Mouse (Mus musculus): ENCODE measurements around the gene Tldc2.

DNA sequence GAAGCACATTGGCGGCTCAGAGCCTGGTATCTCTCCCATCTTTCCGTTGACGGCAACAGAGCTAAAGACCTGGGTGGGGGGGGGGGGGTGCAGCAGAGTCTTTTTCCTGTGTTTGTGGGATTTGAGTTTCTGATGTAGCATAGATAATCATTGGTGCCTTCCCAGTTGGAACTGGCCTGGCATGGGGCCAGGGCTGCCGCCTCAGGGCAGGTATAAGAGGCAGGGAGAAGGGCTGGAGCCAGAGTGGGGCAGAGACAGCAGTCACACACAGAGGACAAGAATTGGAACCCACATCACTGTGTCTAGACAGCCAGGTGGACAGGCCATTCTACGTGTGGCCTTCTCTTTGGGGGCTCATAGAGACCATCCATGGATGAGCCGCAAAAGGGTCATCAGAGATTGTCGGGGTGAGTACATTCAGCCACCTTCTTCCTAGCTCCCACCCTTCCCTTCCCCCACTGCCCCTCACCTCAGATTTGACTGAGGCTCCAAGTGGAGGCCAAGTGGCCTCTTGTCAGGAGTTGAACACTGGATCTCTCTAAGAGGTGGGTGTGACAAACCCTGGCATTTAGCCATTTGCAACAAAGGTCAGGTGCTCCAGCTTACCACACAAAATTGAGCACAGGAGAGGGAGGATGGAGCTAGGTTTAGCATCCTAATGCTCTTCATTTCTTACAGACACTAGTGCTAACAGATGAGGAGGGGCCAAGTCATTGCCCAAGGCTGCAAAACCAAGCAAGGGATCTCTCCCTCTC, 1.8 kb upstream of the Tldc2 start:
- TF ChIP-seq CTCF (IDR thresholded peaks at IDR 0.05; ENCODE audit: insufficient read depth, low read length), result no peak
- no peak for TF ChIP-seq POLR2A (IDR thresholded peaks at IDR 0.05; ENCODE audit: borderline replicate concordance, extremely low read depth, low read depth, low read length)

Data from lung, adult 2 months (tissue).